Mouse (Mus musculus) lung, postnatal 0 days (tissue): ENCODE measurements at regions not wholly inside any gene's neighbourhood (a gene's known extent, or its start where the extent isn't known, plus 50 kb on each side); places are given as distances from the start of the nearest gene placed in this dataset.

ENCODE experiments used
- CTCF ChIP-seq: IDR thresholded peaks from 2 replicates; pipeline ENCODE4 v1.5.1; 2016; ENCODE audit warnings: antibody characterized with exemption, mild to moderate bottlenecking
- EP300 ChIP-seq: IDR thresholded peaks from 2 replicates; pipeline ENCODE4 v1.6.1; 2016; ENCODE audit warnings: antibody characterized with exemption, mild to moderate bottlenecking, control low read depth

- TF ChIP-seq EP300 (no peak), CTCF (no peak)
These were observed 144.9 kb downstream of the Rsl24d1 start for GRCm38 (mm10) chr9:73258171-73258570.
